Mouse (Mus musculus) gastrocnemius, adult 2 months (tissue): ENCODE data around the gene BC034090. TPM values are rescaled to one million over a fixed set of nuclear protein-coding genes. Genes with fewer than 3 reads are reported as not detected.
"Not testable (repeated sequence)": the region's sequence is repeated elsewhere in the genome, so short reads cannot be mapped to it uniquely, and the experiment has no call there.

Experiments
- DNase-seq: peaks from one replicate; pipeline ENCODE4 v3.0.0; 2022
- H3K27ac ChIP-seq: fragments of 200-600 bp; 2 replicates; pipeline ENCODE4 v1.8.1; 2022; ENCODE audit warnings: mild to moderate bottlenecking
- H3K4me3 ChIP-seq: fragments of 200-600 bp; 2 replicates; pipeline ENCODE4 v1.8.1; 2022; ENCODE audit warnings: mild to moderate bottlenecking, moderate library complexity
- CTCF ChIP-seq: fragments of 200-600 bp; IDR thresholded peaks from 2 replicates; pipeline ENCODE4 v1.8.1; 2022; ENCODE audit warnings: antibody characterized with exemption, mild to moderate bottlenecking, moderate library complexity
- intact Hi-C: fragments of 180-260 bp; cut with DNase I; formaldehyde crosslinking; loops from one replicate; pipeline ENCODE4 v1.15.1; 2025
- total RNA-seq, 2 experiments: library from RNA; stranded (reverse); gene quantifications; 2 replicates each; pipeline ENCODE4 v1.2.3; 2021

The BC034090 gene
- total RNA-seq, 2 experiments from 2014 or later, result 0.94 to 1.8 TPM

GRCm38 (mm10) chr1:155192805-155193368, 51.4 kb downstream of the BC034090 start:
- Histone ChIP-seq H3K4me3 (no peak overlapping the region), H3K27ac (no peak overlapping the region)
- TF ChIP-seq CTCF, result no peak
- no peak for DNase-seq
- intact Hi-C loops, result no loop called here

GRCm38 (mm10) chr1:155191671-155192070, 52.6 kb downstream of the BC034090 start:
- intact Hi-C loops, result no loop called here
- H3K27ac ChIP-seq, result no peak overlapping the region
- no peak for DNase-seq
- TF ChIP-seq CTCF, result no peak
- no peak overlapping the region for H3K4me3 ChIP-seq

GRCm38 (mm10) chr1:155191219-155191618, 53.0 kb downstream of the BC034090 start:
- intact Hi-C loops, result no loop called here
- H3K4me3 ChIP-seq, result no peak overlapping the region
- no peak for DNase-seq
- TF ChIP-seq CTCF, result no peak
- H3K27ac ChIP-seq, result no peak overlapping the region

GRCm38 (mm10) chr1:155188656-155189055, 55.6 kb downstream of the BC034090 start:
- no peak for TF ChIP-seq CTCF
- no peak for DNase-seq
- H3K27ac ChIP-seq, result no peak overlapping the region
- intact Hi-C loops, result no loop called here
- H3K4me3 ChIP-seq, result no peak overlapping the region

GRCm38 (mm10) chr1:155184191-155184590, 60.1 kb downstream of the BC034090 start:
- Histone ChIP-seq H3K4me3 (no peak overlapping the region), H3K27ac (peak overlapping the region; percentile 38; the same call in 1 of the 2 replicates)
- DNase-seq, result no peak
- intact Hi-C loops, result no loop called here
- TF ChIP-seq CTCF, result no peak

- no peak for TF ChIP-seq CTCF
- intact Hi-C loops, result no loop called here
- DNase-seq, result no peak
- Histone ChIP-seq H3K27ac (no peak overlapping the region), H3K4me3 (no peak overlapping the region)
Measured at GRCm38 (mm10) chr1:155178192-155178924, 65.9 kb downstream of the BC034090 start.

GRCm38 (mm10) chr1:155174424-155174823, 69.8 kb downstream of the BC034090 start:
- Histone ChIP-seq H3K4me3 (no peak overlapping the region), H3K27ac (no peak overlapping the region)
- intact Hi-C loops, result no loop called here
- no peak for DNase-seq
- TF ChIP-seq CTCF, result no peak

GRCm38 (mm10) chr1:155173644-155174016, 70.6 kb downstream of the BC034090 start:
- DNase-seq, intact Hi-C loops, H3K27ac ChIP-seq, H3K4me3 ChIP-seq: not testable (repeated sequence)

- intact Hi-C loops, result no loop called here
- TF ChIP-seq CTCF, result no peak
Measured at GRCm38 (mm10) chr1:155172895-155173643, 71.2 kb downstream of the BC034090 start.

GRCm38 (mm10) chr1:155169935-155170334, 74.3 kb downstream of the BC034090 start:
- no peak for DNase-seq
- intact Hi-C loops, result no loop called here
- no peak for TF ChIP-seq CTCF
- no peak overlapping the region for H3K27ac ChIP-seq
- H3K4me3 ChIP-seq, result no peak overlapping the region

More at GRCm38 (mm10) chr1:155172895-155173643, 71.2 kb downstream of the BC034090 start:
- no peak for DNase-seq
- Histone ChIP-seq H3K27ac (no peak overlapping the region), H3K4me3 (no peak overlapping the region)

GRCm38 (mm10) chr1:155167453-155167852, 76.8 kb downstream of the BC034090 start:
- Histone ChIP-seq H3K27ac (no peak overlapping the region), H3K4me3 (no peak overlapping the region)
- DNase-seq, result no peak
- TF ChIP-seq CTCF, result no peak
- intact Hi-C loops, result no loop called here

Other genes with a start within 250 kb of the BC034090 start
- 1 to 10 TPM; 4.6 to 4.7 TPM for gene Ier5, start 144.8 kb downstream of the BC034090 start, total RNA-seq
- gene Mr1, start 97.6 kb downstream of the BC034090 start, total RNA-seq, result 10 to 100 TPM in 1 of 2 experiments, 1 to 10 TPM in 1; 10.0 to 11.1 TPM
- 10 to 100 TPM; 10.5 to 12.8 TPM for gene Stx6, start 85.7 kb downstream of the BC034090 start, total RNA-seq
- 10 to 100 TPM; 39.5 to 62.2 TPM for gene Xpr1, start 173.0 kb upstream of the BC034090 start, total RNA-seq